Mouse (Mus musculus): ENCODE data around the gene Atp8a1. TPM values are rescaled to one million over a fixed set of nuclear protein-coding genes. Genes with fewer than 3 reads are reported as not detected.

The Atp8a1 gene
- polyA plus RNA-seq, 1 experiment = 20.6 TPM

- H3K4me1 ChIP-seq (ENCODE audit: control insufficient read depth, insufficient read depth, low read length) = no peaks in the 10 kb centered on the region
- H3K27me3 ChIP-seq (ENCODE audit: control insufficient read depth, insufficient read depth, low read length, poor library complexity, severe bottlenecking) = no peaks in the 10 kb centered on the region
- no peak overlapping the region for H3K4me3 ChIP-seq (ENCODE audit: low read depth, low read length)
- no peaks in the 10 kb centered on the region for H3K36me3 ChIP-seq (ENCODE audit: control insufficient read depth, insufficient read depth, low read length, poor library complexity, severe bottlenecking)
- no peak overlapping the region for H3K27ac ChIP-seq (ENCODE audit: insufficient read depth, low read length)
- TF ChIP-seq CTCF (IDR thresholded peaks at IDR 0.05; ENCODE audit: low read depth, low read length) = no peak
- no peak for TF ChIP-seq POLR2A (IDR thresholded peaks at IDR 0.05; ENCODE audit: insufficient read depth, low read length)
- no peak for TF ChIP-seq EP300 (IDR thresholded peaks at IDR 0.05; ENCODE audit: insufficient read depth, low read depth, low read length)
- no peak overlapping the region for H3K9ac ChIP-seq (ENCODE audit: low read depth, poor library complexity, severe bottlenecking)
- no peaks in the 10 kb centered on the region for H3K9me3 ChIP-seq (replicated peaks; ENCODE audit: control insufficient read depth, insufficient read depth, low read length, poor library complexity, severe bottlenecking)
Observed at GRCm38 (mm10) chr5:67865670-67866069, 18.4 kb upstream of the Atp8a1 start.

GRCm38 (mm10) chr5:67864508-67865060 lies 17.4 kb upstream of the Atp8a1 start:
- H3K4me3 ChIP-seq (ENCODE audit: low read depth, low read length) = no peak overlapping the region
- TF ChIP-seq POLR2A (IDR thresholded peaks at IDR 0.05; ENCODE audit: insufficient read depth, low read length) (no peak), CTCF (IDR thresholded peaks at IDR 0.05; ENCODE audit: low read depth, low read length) (no peak), EP300 (IDR thresholded peaks at IDR 0.05; ENCODE audit: insufficient read depth, low read depth, low read length) (no peak)

GRCm38 (mm10) chr5:67863950-67864391 lies 16.7 kb upstream of the Atp8a1 start:
- TF ChIP-seq EP300 (IDR thresholded peaks at IDR 0.05; ENCODE audit: insufficient read depth, low read depth, low read length) = no peak
- H3K9ac ChIP-seq (ENCODE audit: low read depth, poor library complexity, severe bottlenecking) = no peak overlapping the region

More at GRCm38 (mm10) chr5:67864508-67865060, 17.4 kb upstream of the Atp8a1 start:
- Histone ChIP-seq H3K9me3 (replicated peaks; ENCODE audit: control insufficient read depth, insufficient read depth, low read length, poor library complexity, severe bottlenecking) (no peaks in the 10 kb centered on the region), H3K4me1 (ENCODE audit: control insufficient read depth, insufficient read depth, low read length) (no peaks in the 10 kb centered on the region), H3K27me3 (ENCODE audit: control insufficient read depth, insufficient read depth, low read length, poor library complexity, severe bottlenecking) (no peaks in the 10 kb centered on the region), H3K36me3 (ENCODE audit: control insufficient read depth, insufficient read depth, low read length, poor library complexity, severe bottlenecking) (no peaks in the 10 kb centered on the region), H3K9ac (ENCODE audit: low read depth, poor library complexity, severe bottlenecking) (no peak overlapping the region), H3K27ac (ENCODE audit: insufficient read depth, low read length) (no peak overlapping the region)

GRCm38 (mm10) chr5:67854963-67855606 lies 7.9 kb upstream of the Atp8a1 start:
- Histone ChIP-seq H3K27ac (ENCODE audit: insufficient read depth, low read length) (no peak overlapping the region), H3K27me3 (ENCODE audit: control insufficient read depth, insufficient read depth, low read length, poor library complexity, severe bottlenecking) (no peaks in the 10 kb centered on the region), H3K9ac (ENCODE audit: low read depth, poor library complexity, severe bottlenecking) (no peak overlapping the region), H3K9me3 (replicated peaks; ENCODE audit: control insufficient read depth, insufficient read depth, low read length, poor library complexity, severe bottlenecking) (no peaks in the 10 kb centered on the region), H3K4me3 (ENCODE audit: low read depth, low read length) (no peak overlapping the region), H3K36me3 (ENCODE audit: control insufficient read depth, insufficient read depth, low read length, poor library complexity, severe bottlenecking) (no peaks in the 10 kb centered on the region), H3K4me1 (ENCODE audit: control insufficient read depth, insufficient read depth, low read length) (no peaks in the 10 kb centered on the region)
- TF ChIP-seq POLR2A (IDR thresholded peaks at IDR 0.05; ENCODE audit: insufficient read depth, low read length) = no peak
- TF ChIP-seq EP300 (IDR thresholded peaks at IDR 0.05; ENCODE audit: insufficient read depth, low read depth, low read length) = no peak
- TF ChIP-seq CTCF (IDR thresholded peaks at IDR 0.05; ENCODE audit: low read depth, low read length) = no peak

More at GRCm38 (mm10) chr5:67863950-67864391, 16.7 kb upstream of the Atp8a1 start:
- no peaks in the 10 kb centered on the region for H3K27me3 ChIP-seq (ENCODE audit: control insufficient read depth, insufficient read depth, low read length, poor library complexity, severe bottlenecking)
- H3K4me3 ChIP-seq (ENCODE audit: low read depth, low read length) = no peak overlapping the region
- no peaks in the 10 kb centered on the region for H3K36me3 ChIP-seq (ENCODE audit: control insufficient read depth, insufficient read depth, low read length, poor library complexity, severe bottlenecking)
- H3K4me1 ChIP-seq (ENCODE audit: control insufficient read depth, insufficient read depth, low read length) = no peaks in the 10 kb centered on the region
- no peak overlapping the region for H3K27ac ChIP-seq (ENCODE audit: insufficient read depth, low read length)
- H3K9me3 ChIP-seq (replicated peaks; ENCODE audit: control insufficient read depth, insufficient read depth, low read length, poor library complexity, severe bottlenecking) = no peaks in the 10 kb centered on the region

- Histone ChIP-seq H3K4me1 (ENCODE audit: control insufficient read depth, insufficient read depth, low read length) (no peaks in the 10 kb centered on the region), H3K4me3 (ENCODE audit: low read depth, low read length) (no peak overlapping the region), H3K9me3 (replicated peaks; ENCODE audit: control insufficient read depth, insufficient read depth, low read length, poor library complexity, severe bottlenecking) (no peaks in the 10 kb centered on the region), H3K9ac (ENCODE audit: low read depth, poor library complexity, severe bottlenecking) (no peak overlapping the region), H3K27me3 (ENCODE audit: control insufficient read depth, insufficient read depth, low read length, poor library complexity, severe bottlenecking) (no peaks in the 10 kb centered on the region), H3K36me3 (ENCODE audit: control insufficient read depth, insufficient read depth, low read length, poor library complexity, severe bottlenecking) (no peaks in the 10 kb centered on the region), H3K27ac (ENCODE audit: insufficient read depth, low read length) (no peak overlapping the region)
- no peak for TF ChIP-seq POLR2A (IDR thresholded peaks at IDR 0.05; ENCODE audit: insufficient read depth, low read length)
- TF ChIP-seq EP300 (IDR thresholded peaks at IDR 0.05; ENCODE audit: insufficient read depth, low read depth, low read length) = no peak
- no peak for TF ChIP-seq CTCF (IDR thresholded peaks at IDR 0.05; ENCODE audit: low read depth, low read length)
Observed at GRCm38 (mm10) chr5:67852860-67853259, 5.6 kb upstream of the Atp8a1 start.

- Histone ChIP-seq H3K36me3 (ENCODE audit: control insufficient read depth, insufficient read depth, low read length, poor library complexity, severe bottlenecking) (no peaks in the 10 kb centered on the region), H3K9ac (ENCODE audit: low read depth, poor library complexity, severe bottlenecking) (no peak overlapping the region)
- TF ChIP-seq POLR2A (IDR thresholded peaks at IDR 0.05; ENCODE audit: insufficient read depth, low read length) = no peak
Observed at GRCm38 (mm10) chr5:67849411-67849810, 2.2 kb upstream of the Atp8a1 start.

More at GRCm38 (mm10) chr5:67849411-67849810, 2.2 kb upstream of the Atp8a1 start:
- no peak overlapping the region for H3K4me3 ChIP-seq (ENCODE audit: low read depth, low read length)
- H3K27me3 ChIP-seq (ENCODE audit: control insufficient read depth, insufficient read depth, low read length, poor library complexity, severe bottlenecking) = no peaks in the 10 kb centered on the region
- no peak overlapping the region for H3K27ac ChIP-seq (ENCODE audit: insufficient read depth, low read length)
- H3K9me3 ChIP-seq (replicated peaks; ENCODE audit: control insufficient read depth, insufficient read depth, low read length, poor library complexity, severe bottlenecking) = no peaks in the 10 kb centered on the region
- H3K4me1 ChIP-seq (ENCODE audit: control insufficient read depth, insufficient read depth, low read length) = no peaks in the 10 kb centered on the region
